Mouse (Mus musculus) MEL (cell line): ENCODE data around the gene Gpr15.

Experiments
- GATA1 ChIP-seq: IDR thresholded peaks from 2 replicates; pipeline ENCODE4 v1.6.1; 2011; ENCODE audit warnings: low read depth, low read length, improper control_type of control experiment
- POLR2AphosphoS2 ChIP-seq: IDR thresholded peaks from 2 replicates; pipeline ENCODE4 v1.6.1; 2011; ENCODE audit warnings: low read length, improper control_type of control experiment
- ZNF384 ChIP-seq: IDR thresholded peaks from 2 replicates; pipeline ENCODE4 v1.6.1; 2012; ENCODE audit warnings: low read depth, mild to moderate bottlenecking, inconsistent platforms, low read length, improper control_type of control experiment

GRCm38 (mm10) chr16:58722292-58722691 is 3.4 kb upstream of the Gpr15 start:
- no peak for TF ChIP-seq ZNF384
- TF ChIP-seq POLR2AphosphoS2, result no peak
- no peak for TF ChIP-seq GATA1
